Mouse (Mus musculus) cerebellum, adult 2 months (tissue): ENCODE data around the gene Lrrc73. TPM values are rescaled to one million over a fixed set of nuclear protein-coding genes. Genes with fewer than 3 reads are reported as not detected.

Source experiments
- DNase-seq, 2 experiments: peaks; one replicate each; pipeline ENCODE4 v3.0.0; 2021
- H3K27ac ChIP-seq: fragments of 200-500 bp; 2 replicates; pipeline ENCODE4 v1.5.1; 2012; ENCODE audit warnings: low read length, control low read depth, inconsistent platforms; ENCODE audit not compliant: insufficient read depth
- H3K27me3 ChIP-seq: fragments of 200-500 bp; 2 replicates; pipeline ENCODE4 v1.6.1; 2012; ENCODE audit warnings: inconsistent platforms, mild to moderate bottlenecking, low read length, moderate library complexity; ENCODE audit not compliant: control insufficient read depth, insufficient read depth
- H3K4me1 ChIP-seq: fragments of 200-500 bp; 2 replicates; pipeline ENCODE4 v1.6.1; 2011; ENCODE audit warnings: low read length; ENCODE audit not compliant: control insufficient read depth, insufficient read depth
- H3K4me3 ChIP-seq: fragments of 200-500 bp; replicated peaks from 2 replicates; pipeline ENCODE3; 2011; ENCODE audit warnings: mild to moderate bottlenecking, low read depth, low read length, control low read depth; ENCODE audit not compliant: insufficient read depth
- CTCF ChIP-seq: fragments of 200-500 bp; IDR thresholded peaks from 2 replicates; pipeline ENCODE4 v1.5.1; 2011; ENCODE audit warnings: low read depth, mild to moderate bottlenecking, control low read depth, low read length, moderate library complexity, borderline replicate concordance; ENCODE audit not compliant: insufficient read depth
- POLR2A ChIP-seq: fragments of 200-500 bp; IDR thresholded peaks from 2 replicates; pipeline ENCODE4 v1.6.1; 2011; ENCODE audit warnings: low read length, control low read depth, borderline replicate concordance; ENCODE audit not compliant: insufficient read depth
- WGBS: fragments of 180-500 bp; shearing (Covaris S2); methylation state at CpG from one replicate; pipeline ENCODE4 v1.1.7; 2018; 5-methylcytosine and 5-hydroxymethylcytosine counted together
- polyA plus RNA-seq: library from polyadenylated mRNA; depleted of rRNA; stranded (reverse); fragments of >200 nt; gene quantifications from 2 replicates; pipeline ENCODE4 v1.2.3, GENCODE M21; 2012

The Lrrc73 gene
- polyA plus RNA-seq, 1 experiment, result 26.8 TPM

DNA sequence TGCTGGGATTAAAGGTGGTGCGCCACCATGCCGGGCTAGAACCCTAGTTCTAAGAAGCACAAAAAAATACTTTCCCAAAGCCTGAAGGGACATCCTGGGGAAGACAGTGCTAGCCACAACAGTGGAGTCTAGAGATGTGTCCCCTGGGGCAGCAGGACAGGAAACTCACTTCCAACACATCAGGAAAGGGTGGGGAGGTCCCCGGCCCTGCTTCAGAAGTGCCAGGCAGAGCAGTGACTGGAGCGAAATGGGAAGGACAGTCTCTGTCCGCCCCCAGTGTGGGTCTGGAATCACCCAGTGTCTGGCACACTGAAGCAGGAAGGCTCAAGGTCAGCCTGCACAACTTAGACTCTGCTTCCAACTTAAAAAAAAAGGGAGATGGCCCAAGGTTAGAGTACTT lies 19.3 kb downstream of the Lrrc73 start:
- no peak for DNase-seq
- H3K27me3 ChIP-seq, result no peaks in the 10 kb centered on the region
- TF ChIP-seq POLR2A (no peak), CTCF (no peak)
- H3K4me3 ChIP-seq, result no peak overlapping the region
- H3K4me1 ChIP-seq, result no peaks in the 10 kb centered on the region
- no peak overlapping the region for H3K27ac ChIP-seq
- 88% methylated on average over 5 of the region's 5 CpGs for WGBS

GRCm38 (mm10) chr17:46273803-46274236 lies 20.5 kb downstream of the Lrrc73 start:
- Histone ChIP-seq H3K4me1 (no peaks in the 10 kb centered on the region), H3K4me3 (no peak overlapping the region), H3K27me3 (no peaks in the 10 kb centered on the region), H3K27ac (no peak overlapping the region)
- DNase-seq, result no peak
- TF ChIP-seq CTCF, result no peak
- TF ChIP-seq POLR2A, result no peak
- 39% methylated on average over 1 of the region's 1 CpGs for WGBS

DNA sequence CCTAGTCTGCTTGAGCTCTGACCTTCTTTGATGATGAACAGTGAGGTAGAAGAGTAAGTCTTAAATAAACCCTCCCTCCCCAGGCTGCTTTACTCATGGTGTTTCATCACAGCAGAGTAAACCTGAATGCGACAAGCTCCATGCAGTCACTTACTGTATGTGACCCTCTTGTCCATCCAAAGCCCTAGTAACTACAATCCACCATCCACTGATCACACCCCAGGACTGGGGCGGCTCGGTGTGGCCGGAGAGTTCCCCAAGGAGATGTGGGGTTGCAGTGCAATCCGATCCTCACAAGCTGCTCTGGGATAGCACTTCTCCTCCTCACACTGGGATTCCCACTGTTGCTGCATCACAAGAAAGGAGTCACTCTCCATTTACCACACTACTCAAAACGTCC lies 21.1 kb downstream of the Lrrc73 start:
- DNase-seq, result no peak
- no peaks in the 10 kb centered on the region for H3K4me1 ChIP-seq
- no peak overlapping the region for H3K4me3 ChIP-seq
- no peaks in the 10 kb centered on the region for H3K27me3 ChIP-seq
- WGBS, result 81% methylated on average over 6 of the region's 6 CpGs
- H3K27ac ChIP-seq, result no peak overlapping the region
- TF ChIP-seq CTCF (no peak), POLR2A (no peak)

GRCm38 (mm10) chr17:46275034-46275433 lies 21.7 kb downstream of the Lrrc73 start:
- no peak for TF ChIP-seq CTCF
- TF ChIP-seq POLR2A, result no peak
- Histone ChIP-seq H3K4me3 (no peak overlapping the region), H3K27me3 (no peaks in the 10 kb centered on the region), H3K27ac (no peak overlapping the region), H3K4me1 (no peaks in the 10 kb centered on the region)
- no peak for DNase-seq
- WGBS, result 83% methylated on average over 6 of the region's 6 CpGs

DNA sequence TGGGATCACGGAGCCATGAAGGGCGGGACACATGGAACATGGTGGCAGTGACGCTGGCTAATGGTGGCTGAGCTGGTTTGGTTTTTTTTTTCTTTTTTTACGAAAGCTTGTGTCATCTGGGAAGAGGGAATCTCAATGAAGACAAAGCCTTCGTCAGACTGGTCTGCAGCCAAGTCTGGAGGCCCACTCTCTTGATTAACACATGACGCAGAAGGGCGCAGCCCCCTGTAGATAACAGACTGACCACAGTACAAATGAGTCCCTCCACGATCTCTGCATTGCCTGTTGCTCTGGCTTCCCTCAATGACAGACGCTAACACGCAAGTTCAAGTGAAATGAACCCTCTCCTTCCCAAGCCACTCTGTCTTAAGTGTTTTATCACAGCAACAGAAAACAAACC lies 22.2 kb downstream of the Lrrc73 start:
- H3K4me1 ChIP-seq, result no peaks in the 10 kb centered on the region
- no peak for DNase-seq
- 83% methylated on average over 10 of the region's 10 CpGs for WGBS
- no peak overlapping the region for H3K27ac ChIP-seq
- TF ChIP-seq CTCF, result no peak
- no peak for TF ChIP-seq POLR2A
- no peaks in the 10 kb centered on the region for H3K27me3 ChIP-seq
- H3K4me3 ChIP-seq, result no peak overlapping the region

- TF ChIP-seq CTCF (no peak), POLR2A (no peak)
- H3K27me3 ChIP-seq, result no peaks in the 10 kb centered on the region
- WGBS, result 88% methylated on average over 4 of the region's 4 CpGs
- H3K4me1 ChIP-seq, result peaks cover 3% of the 10 kb centered on the region; the same call in 1 of the 2 replicates
- no peak overlapping the region for H3K4me3 ChIP-seq
- no peak for DNase-seq
- H3K27ac ChIP-seq, result no peak overlapping the region
Measured at GRCm38 (mm10) chr17:46277586-46277985, 24.3 kb downstream of the Lrrc73 start.

DNA sequence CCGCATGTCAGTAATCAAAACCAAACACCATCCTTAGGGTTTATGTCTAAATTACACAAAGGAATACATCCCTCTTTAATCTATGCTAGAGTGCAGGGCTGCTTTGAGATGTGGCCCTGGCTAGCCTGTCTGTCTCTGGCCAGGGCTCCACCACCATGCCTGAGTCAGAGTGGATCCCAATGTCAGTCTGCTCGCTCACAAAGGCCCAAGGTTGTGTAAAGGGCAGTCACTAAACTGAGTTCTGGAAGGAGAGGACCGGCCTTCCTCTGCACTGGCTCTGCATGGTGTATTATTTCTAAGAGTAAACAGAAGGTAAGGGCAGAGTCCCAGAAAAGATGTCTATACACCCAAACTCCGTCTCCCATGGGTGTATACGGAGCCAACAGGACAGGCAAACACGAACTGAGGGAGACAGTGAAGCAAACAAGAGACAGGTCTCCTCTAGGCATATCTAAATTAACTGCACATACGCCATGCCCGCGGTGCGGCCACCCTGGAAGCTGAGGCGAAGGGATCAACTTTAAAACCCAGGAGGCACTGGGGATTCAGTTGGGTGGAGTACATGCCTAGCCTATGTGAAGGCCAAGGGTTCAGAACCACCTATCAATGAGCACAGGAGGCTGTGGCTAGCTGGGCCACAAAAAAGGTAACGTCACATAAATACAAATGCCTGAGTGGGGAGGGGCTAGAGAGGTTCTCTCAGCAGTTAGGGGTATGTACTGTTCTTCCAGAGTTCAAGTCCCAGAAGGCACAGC lies 24.9 kb downstream of the Lrrc73 start:
- H3K27ac ChIP-seq, result no peak overlapping the region
- TF ChIP-seq CTCF (no peak), POLR2A (no peak)
- peaks cover 3% of the 10 kb centered on the region; the same call in 1 of the 2 replicates for H3K4me1 ChIP-seq
- WGBS, result 91% methylated on average over 12 of the region's 12 CpGs
- DNase-seq, result no peak
- no peaks in the 10 kb centered on the region for H3K27me3 ChIP-seq
- no peak overlapping the region for H3K4me3 ChIP-seq

- peak; percentile 85 to 87 for DNase-seq
- no peak for TF ChIP-seq CTCF
- peak; percentile 55; the same call in 1 of the 2 replicates for TF ChIP-seq POLR2A
- Histone ChIP-seq H3K4me1 (peaks cover 3% of the 10 kb centered on the region; the same call in 1 of the 2 replicates), H3K27me3 (no peaks in the 10 kb centered on the region), H3K4me3 (peak within 1 kb of the TSS; percentile 100), H3K27ac (no peak within 1 kb of the TSS)
- WGBS, result 1% methylated on average over 37 of the region's 37 CpGs
Measured at GRCm38 (mm10) chr17:46282483-46283123, 29.3 kb downstream of the Lrrc73 start, which contains the start of gene Tjap1. Tjap1 (minus strand) TSS chr17:46283026.
